Mouse (Mus musculus) regulatory T cell (primary cell): ENCODE data around the gene 1700020A23Rik.

Experiments
- in situ Hi-C: fragments of 300-600 bp; cut with MboI, MseI; formaldehyde crosslinking; loops from one replicate; pipeline ENCODE4 v1.15.1; 2025; ENCODE audit warnings: high pct_unique_total_duplicates

1700020A23Rik gene

DNA sequence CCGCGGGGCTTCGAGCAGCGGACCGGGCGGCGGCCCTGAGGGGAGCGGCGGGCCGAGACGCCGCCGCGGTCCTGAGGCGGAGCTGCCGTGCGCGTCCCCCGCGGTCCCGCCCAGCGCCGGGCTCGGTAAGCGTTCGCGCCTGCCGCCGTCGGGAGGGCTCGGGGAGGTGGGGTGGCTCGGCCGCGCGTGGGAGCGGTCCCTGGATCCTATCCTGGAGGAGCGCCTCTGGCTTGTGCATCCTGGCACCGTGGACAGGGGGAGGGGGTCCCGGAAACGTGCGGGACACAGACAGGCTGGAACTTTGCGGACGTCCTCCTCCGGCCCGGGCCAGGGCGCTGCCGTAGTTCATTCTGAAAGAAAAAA, 45.4 kb downstream of the 1700020A23Rik start:
- in situ Hi-C loops = no loop called here

DNA sequence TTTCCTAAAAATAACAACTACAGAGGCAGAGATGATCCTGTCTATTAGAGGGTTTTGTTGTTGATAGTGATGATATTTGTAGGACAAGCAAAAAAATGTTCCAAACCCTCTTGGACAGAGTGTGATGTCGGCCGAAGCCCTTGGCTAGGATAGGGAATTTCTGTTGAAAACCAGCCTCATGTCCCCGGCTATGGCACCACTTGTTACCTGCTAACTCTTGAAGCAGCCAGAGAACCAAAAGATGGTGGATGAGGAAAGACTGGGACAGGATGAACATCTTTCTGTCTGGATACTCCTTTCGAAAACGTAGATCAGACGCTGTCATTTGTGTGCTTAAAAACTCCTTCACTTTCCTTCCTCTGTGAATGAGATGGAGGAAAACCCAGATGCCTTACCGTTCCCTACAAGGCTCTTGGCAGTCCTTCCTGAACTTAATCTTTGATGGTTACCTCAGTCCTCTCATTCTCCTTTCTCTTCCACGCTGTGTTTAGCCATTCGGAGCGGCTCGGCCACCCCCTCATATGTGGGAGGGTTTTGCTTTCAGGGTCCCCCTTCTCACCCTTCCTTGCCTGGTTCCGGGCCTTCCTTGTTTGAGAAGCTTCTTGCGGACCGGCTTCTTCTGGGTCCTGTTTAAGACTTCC, 46.1 kb downstream of the 1700020A23Rik start:
- in situ Hi-C loops = no loop called here

DNA sequence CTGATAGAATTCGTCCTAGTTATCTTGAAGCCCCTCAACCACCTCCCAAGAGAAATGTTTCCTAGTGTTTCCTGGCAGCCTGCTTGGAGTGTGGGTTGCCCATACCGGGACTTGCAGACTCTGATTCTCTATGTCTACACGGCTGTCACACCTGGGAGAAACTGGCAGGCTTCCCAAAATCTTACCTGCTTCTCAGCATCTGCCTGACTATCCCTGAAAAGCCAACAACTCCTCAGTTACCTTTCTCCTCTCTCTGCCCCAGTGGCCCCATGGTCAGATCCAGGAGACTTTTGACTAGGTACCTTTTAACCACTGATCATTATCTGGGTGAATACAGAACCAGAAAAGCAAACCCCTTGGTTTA, 46.6 kb downstream of the 1700020A23Rik start:
- in situ Hi-C loops = no loop called here

DNA sequence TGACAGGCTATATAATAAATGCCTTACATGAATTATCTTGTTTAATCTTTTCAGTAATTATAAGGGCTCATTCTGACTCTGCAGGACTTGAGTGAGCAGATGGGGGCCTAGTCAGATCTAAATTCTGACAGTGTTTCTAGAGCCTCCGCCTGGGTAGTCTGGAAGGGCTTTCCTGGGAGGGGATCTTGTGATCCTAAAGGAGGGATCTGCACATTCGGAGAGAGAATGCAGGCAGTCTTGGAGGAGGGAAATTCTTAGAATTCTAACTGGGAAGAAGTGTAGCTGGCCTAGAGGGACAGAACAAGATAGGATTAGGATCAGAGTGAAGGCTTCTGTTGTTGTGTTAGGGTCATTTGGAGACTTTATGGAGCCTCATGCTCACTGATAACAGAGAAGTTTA, 47.2 kb downstream of the 1700020A23Rik start:
- in situ Hi-C loops = no loop called here

DNA sequence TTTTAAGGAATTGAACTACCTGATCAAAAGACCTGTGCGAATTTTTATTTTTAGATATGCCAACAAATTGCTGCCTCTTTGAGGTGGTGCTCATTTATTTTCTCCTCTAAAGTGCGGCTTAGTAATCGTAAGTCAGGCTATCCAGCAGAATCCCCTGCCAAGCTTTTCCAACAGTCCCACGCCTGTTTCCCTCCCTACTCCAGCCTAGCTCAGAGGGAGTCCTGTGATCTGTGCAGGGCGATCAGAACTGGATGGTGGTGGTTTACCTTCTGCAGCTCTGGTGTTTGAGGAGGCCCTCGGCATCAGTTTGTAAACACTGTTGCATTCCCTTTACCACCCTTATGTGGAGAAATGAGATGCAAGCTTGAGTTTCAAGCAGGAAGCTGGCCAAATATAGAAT, 48.4 kb downstream of the 1700020A23Rik start:
- in situ Hi-C loops = no loop called here

DNA sequence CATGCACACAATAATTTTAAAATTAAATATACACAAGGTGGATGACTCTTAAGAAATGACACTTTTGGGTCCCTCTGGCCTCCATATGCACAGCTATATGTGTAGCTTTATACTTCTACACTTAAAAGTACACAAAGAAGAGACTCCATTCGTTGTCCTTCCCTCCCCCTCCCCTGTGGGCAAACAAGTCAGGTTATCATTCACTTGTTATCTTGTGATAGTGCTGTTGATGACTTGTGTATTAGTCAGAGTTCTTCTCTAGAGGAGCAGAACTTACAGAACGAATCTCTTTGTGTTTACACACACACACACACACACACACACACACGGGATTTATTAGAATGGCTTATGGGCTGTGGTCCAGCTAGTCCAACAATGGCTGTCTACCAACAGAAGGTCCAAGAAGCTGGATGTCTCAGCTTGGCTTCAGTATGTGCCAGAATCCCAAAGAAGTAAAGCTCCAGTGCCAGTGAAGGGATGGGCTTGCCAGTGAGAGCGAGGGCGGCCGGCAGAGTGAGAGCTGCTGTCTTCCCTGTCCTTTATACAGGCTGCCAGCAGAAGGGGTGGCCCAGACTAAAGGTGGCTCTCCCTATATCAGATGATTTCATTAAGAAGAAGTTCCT, 49.8 kb downstream of the 1700020A23Rik start:
- in situ Hi-C loops = no loop called here
